Mouse (Mus musculus) embryonic fibroblast, embryonic 13.5 days (primary cell): ENCODE measurements around the gene Ablim1.

Source experiments
- CTCF ChIP-seq: IDR thresholded peaks from 2 replicates; pipeline ENCODE4 v1.5.1; 2011; ENCODE audit warnings: mild to moderate bottlenecking, control low read depth, low read length, moderate library complexity, borderline replicate concordance; ENCODE audit not compliant: insufficient read depth
- POLR2A ChIP-seq: IDR thresholded peaks from 2 replicates; pipeline ENCODE4 v1.6.1; 2011; ENCODE audit warnings: low read depth, mild to moderate bottlenecking, control low read depth, low read length, moderate library complexity

- TF ChIP-seq CTCF, result no peak
- no peak for TF ChIP-seq POLR2A
These were observed 311.8 kb downstream of the Ablim1 start for GRCm38 (mm10) chr19:57002741-57003459.
